Mouse (Mus musculus): ENCODE measurements around the gene Wdr95.
A peak's percentile ranks its signal among the peaks of the same experiment; 100 is the strongest.

Gene Wdr95

DNA sequence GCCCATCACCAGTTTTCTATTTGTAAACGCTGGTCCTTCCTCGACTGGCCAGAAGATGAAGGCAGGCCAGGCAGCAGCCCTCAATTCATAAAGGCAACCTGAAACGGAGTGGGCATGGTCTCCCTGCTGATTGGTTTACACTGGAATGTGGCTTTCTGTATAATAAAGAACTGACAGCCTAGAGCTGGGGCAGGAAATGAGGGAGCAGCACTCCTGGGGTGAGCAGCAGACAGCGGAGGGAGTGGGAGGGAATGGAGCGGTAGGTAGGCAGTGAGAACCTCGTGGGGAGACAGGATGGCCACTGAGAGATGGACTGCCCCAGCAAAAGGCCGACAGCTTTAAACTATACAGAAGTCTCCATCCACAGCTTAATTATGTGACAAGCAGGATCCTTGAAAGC lies 93.7 kb downstream of the Wdr95 start:
- DNase-seq (ENCODE audit: extremely low read depth, low read depth, low spot score) = no peak

DNA sequence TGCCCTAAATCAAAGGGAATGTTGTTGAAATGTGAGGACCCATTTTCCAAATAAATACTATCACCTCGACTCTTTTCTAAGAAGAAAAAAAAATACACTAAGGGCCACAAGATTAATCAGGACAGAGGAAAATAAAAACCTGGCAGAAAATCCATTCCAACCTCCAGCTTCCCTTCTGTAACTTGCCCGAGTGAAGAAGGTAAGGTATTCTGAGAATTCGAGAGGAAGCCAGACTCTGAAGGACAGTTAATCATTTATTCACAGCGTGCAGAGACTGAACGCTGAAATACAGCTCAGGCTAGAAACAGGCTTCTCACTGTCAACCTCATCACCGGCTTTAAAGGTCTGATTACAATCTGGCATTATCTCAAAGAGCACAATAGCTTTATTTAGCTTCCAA lies 94.2 kb downstream of the Wdr95 start:
- DNase-seq (ENCODE audit: extremely low read depth, low read depth, low spot score) = no peak

DNA sequence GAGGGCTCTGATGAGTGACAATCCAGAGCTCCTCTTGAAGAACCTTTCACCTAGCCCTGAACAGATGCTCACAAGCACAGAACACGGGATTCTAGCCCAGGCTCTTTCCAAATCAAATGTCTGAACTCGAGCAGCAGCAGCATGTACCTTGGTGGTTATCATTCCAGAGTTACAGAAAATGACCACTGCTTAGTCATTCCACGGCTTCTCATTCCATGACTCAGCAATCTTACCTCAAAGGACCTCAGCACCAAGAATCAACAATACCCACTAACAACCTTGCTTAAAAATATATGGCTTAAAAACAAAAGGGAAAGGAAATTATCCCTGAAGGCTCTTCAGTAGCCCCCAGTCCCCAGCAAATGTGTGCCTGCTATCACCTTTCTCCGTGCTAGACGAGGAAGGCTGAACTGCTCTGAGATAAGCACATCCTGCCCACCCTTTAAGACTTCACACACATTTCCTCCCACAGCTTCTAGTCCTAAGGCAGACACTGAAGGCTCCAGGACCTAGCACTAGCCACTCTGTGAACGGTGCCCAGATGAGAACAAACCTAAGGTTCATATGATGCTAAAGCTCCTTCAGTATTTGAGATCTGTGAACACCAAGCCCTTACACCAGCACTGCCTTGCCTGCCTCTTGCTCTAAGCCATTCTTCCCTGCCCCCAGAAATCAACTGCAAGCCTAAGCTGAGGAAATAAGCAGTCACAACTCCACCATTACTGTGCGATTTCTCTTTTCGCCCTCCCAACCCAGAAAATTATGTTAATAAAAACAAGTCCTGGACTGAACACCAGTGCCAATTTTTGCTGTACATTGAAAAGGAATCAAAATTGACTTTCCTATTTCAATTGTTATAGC lies 95.6 kb downstream of the Wdr95 start:
- no peak for DNase-seq (ENCODE audit: extremely low read depth, low read depth, low spot score)

DNA sequence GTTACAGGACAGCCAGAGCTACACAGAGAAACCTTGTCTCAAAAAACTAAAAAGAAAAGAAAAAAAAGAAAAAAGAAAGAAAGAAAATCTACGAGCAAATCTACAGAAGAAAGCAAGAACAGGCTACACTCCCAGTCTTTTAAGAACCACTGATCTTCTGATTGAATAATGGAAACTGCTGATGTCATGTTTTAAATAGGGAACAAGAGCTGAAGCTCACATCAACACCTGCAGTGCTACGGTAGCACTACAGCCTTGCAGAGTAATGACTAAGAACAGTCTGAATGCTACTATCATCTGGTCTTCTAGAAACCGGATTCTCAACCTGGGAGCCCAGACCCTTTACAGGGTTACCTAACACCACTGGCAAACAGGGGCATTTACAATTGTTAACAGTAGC lies 97.1 kb downstream of the Wdr95 start:
- DNase-seq (ENCODE audit: extremely low read depth, low read depth, low spot score) = no peak

DNA sequence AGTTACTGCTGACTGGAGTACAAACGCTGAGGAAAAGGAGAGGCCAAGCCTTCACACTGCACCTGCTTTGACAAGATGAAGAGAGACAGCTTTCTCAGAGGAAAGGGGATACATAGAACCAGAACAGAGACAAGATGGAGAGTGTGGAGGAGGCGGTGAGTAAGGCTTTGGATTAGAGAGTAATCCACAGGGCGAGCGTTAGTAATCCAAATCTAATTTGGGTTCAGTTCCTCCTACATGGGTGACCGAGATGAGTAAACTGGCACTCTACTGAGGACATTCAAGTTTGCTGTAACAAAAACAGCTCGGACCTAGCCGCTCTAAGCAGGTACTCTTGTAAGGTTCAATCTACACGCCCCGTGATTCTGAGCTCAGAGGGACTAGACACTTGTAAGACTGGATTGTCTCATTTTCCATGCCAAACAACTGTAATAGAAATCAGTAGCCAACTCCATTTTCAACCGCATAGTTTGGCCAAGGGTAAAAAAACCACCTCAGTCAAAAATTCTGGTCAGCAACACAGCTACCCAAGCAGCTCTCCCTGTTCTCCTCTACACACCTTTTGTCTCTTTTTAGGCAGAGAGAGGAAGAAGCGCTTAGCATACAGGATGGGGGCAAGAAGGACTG lies 106.0 kb downstream of the Wdr95 start:
- DNase-seq (ENCODE audit: extremely low read depth, low read depth, low spot score) = peak; percentile 7

DNA sequence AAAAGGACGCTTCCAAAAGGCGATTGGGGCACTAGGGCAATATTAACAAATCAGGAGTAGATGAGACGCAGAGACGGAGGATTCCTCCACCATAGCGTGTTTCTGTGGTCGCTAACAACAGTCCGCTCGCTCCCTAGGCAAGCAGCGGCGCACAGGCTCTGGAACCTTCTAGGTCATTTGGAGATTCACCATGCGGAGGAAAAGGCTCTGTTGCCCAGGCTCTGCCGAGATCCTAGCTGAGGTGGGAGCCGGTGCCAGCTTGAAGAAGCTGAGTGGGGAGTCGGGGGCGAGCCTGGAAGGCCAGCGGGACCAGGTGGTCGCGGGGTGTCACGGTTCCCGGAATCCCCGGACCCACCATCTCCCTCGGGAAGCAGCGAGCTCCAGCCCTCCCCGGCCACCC lies 107.1 kb downstream of the Wdr95 start:
- no peak for DNase-seq (ENCODE audit: extremely low read depth, low read depth, low spot score)

DNA sequence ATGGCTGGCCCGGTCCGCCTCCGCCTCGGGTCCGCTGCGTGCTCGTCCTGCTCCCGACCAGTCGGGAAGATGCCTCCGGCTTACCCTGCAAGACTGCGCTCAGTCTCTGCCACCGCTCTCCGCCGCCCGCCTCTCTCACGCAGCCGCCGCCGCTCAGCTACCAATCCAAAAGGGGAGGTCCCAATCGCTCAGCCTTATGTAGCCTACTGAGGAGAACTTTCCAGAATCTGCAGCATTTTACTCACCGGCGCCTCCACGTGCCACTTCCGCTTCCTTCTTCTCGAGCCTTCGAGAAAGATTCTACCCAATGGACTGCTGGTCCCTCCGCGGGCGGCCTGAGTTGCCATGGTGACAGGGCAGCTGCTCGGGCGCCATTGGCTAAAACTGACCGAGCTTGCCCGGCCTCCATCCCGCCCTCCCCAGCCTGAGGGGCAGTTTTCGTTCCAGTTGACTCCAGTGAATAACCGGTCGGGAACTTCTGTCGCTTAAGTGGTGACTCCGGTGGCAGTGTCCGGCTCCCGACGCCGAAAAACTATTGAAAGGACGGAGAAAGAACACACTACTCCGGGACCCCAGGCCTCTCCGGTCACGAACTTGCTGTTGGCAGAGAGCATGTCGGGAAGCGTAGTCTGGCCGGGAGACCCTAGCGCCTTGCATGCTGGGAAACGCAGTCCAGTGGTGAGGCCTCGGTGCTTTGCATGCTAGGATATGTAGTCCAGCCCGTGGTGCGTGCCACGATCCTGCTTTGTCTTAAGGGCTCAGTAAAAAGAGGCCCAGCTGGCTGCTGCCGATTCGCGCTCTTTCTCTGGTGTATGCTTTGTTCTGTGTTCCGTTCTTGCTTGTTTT lies 107.8 kb downstream of the Wdr95 start, which contains the start of gene Hsph1:
TSS of gene Hsph1 (minus strand) at position 302 of the 846 bp plus-strand sequence.
- DNase-seq (ENCODE audit: extremely low read depth, low read depth, low spot score) = peak; percentile 87

DNA sequence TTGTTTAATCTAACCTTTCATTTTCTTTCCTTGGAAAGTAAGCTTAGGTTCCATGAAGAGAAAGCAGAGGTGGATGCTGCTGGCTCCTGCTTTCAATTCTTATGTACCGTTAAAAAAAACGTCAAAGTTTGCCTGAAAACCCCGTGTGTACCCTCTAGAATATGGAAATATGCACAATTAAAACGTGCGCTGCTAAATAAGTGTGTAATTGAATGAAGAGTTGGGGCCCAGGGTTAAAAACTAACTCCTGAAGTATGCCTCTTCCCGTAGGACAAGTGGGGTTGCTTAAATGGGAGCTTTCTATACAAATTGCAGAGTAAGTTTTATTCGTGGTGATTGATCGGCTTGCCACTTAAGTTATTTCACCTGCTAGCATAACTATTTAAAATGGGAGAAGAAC lies 108.8 kb downstream of the Wdr95 start:
- DNase-seq (ENCODE audit: extremely low read depth, low read depth, low spot score) = no peak

DNA sequence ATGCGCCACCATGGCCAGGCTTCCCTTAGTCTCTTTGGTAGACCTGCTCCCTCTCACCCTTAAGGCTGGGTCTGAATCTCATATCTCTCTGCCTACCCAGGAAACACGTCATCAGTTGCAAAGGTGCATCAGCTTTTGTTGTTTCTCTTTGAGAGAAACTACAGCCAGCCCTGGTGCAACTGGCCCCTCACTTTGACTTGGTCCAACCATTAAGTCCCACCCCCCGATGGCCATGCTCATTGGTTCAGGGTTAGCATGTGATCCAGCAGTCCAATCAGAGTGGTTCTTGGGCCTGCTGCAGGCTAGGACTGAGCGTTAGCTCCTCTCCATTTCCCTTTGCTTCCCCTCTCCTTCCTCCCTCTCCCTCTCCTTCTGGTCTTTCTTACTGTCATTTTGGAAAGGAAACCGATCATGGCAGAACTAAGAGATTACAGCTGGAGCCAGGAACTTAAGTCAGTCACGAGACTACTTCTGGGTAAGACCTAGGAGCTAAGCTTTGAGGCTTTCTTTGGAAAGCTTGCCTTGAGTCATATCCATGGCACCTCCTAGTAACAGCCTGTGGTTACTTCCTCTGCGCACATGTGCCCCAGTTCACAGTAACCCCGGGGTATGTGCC lies 112.9 kb downstream of the Wdr95 start:
- no peak for DNase-seq (ENCODE audit: extremely low read depth, low read depth, low spot score)

DNA sequence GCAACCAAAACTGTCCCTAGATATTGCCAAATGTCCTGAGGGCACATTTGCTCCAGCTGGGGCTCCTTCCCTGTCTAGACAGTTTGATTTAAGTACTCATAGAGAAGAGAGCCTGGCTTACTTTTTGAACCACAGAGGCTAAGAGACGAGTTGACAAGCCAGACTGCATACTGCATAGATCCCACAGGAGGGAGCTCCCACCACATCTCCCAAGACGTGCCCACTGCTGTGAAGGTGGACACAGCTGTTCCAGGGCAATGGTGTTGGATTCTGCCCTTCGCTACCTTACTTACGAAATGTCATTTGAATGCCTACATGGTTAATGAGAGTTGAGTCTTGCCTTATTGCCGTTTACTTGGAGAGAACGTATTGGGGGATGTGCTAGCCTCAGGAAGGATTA lies 113.9 kb downstream of the Wdr95 start:
- DNase-seq (ENCODE audit: extremely low read depth, low read depth, low spot score) = peak; percentile 19

DNA sequence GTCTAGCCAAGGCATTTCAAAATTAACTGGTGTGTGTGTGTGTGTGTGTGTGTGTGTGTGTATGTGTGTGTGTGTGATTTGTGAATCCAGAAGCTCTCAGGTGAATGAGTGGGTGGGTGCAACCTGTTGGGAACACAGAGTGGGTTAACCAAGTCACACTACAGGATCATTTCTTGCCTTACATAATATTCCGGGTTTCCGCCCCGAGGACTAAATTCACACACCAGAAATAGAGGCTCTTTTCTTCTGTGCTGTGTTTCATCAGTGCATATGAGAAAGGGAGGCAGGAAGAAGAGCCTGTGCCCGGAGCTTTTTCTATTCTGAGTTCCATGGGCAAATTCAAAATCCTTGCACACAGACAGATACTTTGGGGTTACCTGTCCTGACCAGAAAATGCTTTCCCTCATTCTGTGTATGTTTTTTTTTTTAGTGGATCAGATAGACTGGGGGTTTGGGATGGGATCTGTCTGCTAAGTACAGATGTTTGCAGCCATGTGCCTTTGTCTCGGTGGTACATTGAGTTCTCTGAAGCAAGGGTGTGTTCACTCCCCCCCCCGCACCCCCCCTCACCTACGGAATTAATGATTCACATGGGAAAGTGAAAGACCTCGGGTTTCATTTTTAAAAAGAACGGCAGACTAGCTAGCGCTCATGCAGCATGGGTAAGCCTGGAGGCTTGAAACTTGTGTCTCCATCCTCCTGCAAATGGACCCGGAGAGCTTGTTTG lies 114.5 kb downstream of the Wdr95 start:
- peak; percentile 33 for DNase-seq (ENCODE audit: extremely low read depth, low read depth, low spot score)

DNA sequence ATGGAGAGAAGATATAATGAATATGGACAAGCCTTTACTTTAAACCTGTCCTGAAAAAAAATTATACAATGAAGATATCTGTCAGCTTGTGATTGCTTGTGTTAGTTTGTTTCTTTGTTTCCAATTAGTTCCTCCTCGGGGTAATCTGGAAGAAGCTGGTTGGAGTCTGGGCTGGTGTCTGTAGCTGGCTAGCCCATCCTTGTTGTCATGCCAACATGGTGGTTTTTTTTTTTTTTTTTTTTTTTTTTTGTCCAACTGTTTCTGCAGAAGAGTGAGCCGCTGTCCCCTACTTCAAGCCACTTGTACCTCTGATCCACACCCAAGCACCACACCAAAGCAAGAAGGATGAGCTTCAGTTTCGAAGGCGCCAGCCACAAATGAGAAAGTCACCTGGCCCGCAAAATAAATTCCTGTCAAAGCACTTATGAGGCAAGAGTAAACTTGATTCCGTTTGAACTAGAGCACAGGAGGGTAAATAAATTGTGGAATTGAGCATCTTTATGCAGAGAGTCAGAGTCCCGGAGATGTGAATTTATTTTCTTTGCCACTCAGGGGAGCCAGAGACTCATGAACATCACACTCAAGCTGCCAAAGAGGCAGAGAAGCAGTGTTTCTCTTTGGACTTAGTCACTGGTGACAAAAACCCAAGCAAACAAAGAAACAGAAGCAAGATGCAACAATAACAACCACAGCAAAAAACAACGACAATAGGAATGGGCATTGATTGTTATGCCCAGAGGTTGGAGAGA lies 119.1 kb downstream of the Wdr95 start:
- DNase-seq (ENCODE audit: extremely low read depth, low read depth, low spot score) = no peak

DNA sequence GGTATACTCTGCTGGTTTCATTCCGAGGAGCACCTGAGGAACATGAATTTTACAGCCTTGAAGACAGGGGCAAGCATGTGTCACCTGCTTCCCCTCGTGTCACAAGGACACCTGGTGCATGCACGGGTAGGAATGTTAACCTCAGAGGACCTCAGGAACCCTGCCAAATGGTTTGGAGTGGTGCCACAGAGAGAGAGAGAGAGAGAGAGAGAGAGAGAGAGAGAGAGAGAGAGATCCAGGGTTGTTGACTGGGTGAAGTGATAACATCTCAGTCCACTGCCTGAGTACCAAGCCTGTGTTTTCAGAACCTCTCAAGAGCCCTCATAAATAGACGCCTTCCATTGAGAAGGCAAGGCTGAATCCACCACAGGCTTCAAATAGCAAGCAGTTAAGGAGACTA lies 119.7 kb downstream of the Wdr95 start:
- DNase-seq (ENCODE audit: extremely low read depth, low read depth, low spot score) = no peak

DNA sequence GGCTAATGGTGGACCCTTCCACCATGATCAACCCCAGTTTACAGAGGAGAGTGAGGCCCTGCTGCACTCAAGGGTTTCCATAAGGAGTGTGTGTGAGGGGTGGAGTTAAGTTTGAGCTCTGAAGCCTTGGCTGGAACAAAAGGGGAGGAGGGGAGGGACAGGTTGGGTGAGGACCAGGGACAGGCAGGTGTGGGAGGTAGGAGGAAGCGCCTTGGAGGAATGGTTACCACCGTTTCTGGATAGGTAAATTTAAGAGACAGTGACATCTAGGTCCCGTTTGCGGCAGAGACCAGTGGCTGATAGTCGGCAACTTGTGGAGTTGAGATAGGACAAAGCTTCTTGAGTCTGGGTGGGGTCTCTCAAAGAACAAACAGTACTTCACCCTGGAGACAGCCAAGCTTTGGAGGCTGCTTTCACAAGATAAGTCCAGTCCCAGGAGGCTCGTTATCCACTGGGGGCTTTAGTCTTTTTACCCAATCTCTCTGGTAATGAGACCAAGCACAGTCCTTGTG lies 120.5 kb downstream of the Wdr95 start:
- no peak for DNase-seq (ENCODE audit: extremely low read depth, low read depth, low spot score)

DNA sequence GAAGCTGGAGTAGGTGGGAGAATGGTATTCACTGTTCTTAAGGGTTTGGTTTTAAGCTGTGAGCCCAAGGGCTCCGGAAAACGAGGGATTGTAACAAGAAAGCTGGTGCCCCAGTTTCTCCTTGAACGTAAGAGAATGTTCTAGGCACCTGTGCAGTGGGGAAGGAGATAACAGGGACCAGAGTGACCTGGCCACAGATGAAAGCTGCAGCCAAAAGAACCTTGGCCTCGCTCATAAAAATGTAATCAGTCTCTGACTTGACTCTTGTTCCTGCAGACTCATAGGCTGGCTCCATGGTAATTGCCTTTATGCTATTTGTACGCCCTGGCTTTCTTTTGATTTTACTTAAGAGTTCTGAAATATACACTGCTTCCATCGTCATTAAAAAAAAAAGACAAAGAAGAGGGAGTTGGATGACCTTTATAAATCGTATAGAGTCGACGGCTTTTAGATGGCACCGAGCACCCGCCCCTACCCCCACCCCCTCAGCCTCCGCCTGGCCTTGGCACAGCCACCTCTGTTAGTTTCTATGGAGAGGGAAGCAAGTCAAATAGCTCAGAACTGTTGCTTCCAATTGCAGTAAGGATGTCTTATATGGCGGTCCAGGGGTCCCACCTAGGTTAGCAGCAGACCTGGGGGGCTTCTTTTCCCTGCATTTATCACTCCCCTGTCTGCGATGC lies 121.2 kb downstream of the Wdr95 start:
- no peak for DNase-seq (ENCODE audit: extremely low read depth, low read depth, low spot score)

DNA sequence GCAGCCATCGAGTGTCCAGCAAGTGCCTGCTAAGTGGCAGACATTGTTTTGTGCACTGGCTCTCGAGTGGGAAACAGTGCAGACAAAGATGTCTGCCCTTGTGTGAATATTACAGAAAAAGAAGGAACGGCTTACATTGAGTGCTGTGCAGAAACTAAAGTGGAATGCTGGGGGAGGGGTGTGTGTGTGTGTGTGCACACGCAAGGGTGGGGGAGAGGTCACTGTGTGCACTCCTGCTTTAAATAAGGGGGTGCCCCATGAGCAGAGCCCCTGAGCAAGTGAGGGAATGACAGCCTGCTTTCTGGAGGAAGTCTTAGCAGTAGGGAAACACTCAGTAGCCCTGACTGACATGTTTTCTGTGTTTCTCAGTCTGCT lies 121.7 kb downstream of the Wdr95 start:
- DNase-seq (ENCODE audit: extremely low read depth, low read depth, low spot score) = no peak

DNA sequence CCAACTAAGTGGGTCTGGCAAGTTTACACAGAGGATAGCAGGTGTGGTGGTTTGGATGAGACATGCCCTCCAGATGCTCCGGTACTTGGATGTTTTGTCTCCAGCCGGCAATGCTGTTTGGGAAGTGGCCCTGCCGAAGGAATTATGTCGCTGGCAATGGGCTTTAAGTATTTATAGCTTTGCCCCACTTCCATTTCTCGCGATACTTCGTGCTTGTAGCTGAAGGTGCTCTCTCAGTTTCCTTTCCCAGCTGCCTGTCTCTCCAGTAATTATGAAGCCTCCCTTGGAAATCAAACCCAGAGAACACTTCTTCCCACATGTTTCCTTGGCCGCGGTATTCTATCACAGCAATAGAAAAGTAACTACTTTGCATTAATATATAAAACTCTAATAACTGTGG lies 127.2 kb downstream of the Wdr95 start:
- no peak for DNase-seq (ENCODE audit: extremely low read depth, low read depth, low spot score)

DNA sequence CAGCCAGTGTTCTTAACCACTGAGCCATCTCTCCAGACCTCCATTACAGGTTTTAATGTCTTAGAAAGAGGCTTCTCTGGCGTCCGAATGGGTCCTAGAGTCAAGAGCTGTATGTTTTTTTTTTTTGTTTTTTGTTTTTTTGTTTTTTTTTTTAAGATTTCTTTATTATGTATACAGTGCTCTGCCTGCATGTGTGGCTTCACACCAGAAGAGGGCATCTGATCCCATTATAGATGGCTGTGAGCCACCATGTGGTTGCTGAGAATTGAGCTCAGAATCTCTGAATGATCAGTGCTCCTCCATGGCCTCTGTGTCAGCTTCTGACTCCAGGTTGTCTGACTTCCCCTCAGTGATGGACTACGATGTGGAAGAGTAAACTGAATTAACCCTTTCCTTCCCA lies 129.5 kb downstream of the Wdr95 start:
- no peak for DNase-seq (ENCODE audit: extremely low read depth, low read depth, low spot score)

DNA sequence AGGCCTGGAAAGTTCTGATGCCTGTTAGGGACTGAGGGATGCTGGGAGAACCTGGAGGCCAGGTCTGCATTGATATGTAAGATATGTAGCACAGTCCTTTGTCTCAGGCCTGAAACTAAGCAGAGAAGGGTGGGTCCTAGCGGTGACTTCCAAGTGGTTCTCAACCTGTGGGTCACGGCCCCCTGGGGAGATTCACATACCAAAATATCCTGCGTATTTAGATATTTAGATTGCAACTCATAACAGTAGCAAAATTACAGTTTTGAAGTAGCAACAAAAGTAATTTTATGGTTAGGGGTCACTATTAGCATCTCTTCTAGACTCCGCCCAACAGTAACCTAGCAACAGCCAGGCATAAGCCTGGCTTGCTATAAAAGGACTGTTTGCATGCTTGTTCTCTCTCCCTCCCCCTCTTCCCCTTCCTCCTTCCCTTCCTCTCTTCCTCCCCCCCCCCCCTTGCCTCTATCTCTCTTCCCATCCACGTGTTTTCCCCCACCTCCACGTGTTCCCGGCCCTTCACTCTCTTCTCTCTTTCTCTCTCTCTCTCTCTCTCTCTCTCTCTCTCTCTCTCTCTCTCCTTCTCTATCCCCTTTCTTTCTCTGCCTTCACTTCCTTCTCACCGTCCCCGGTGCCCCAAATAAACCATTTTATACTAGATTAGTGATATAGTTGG lies 130.4 kb downstream of the Wdr95 start:
- DNase-seq (ENCODE audit: extremely low read depth, low read depth, low spot score) = no peak
